Mouse (Mus musculus): ENCODE data around the gene Thap2. TPM values are rescaled to one million over a fixed set of nuclear protein-coding genes. Genes with fewer than 3 reads are reported as not detected.

Thap2 gene
- polyA plus RNA-seq, 1 experiment = 4.8 TPM

DNA sequence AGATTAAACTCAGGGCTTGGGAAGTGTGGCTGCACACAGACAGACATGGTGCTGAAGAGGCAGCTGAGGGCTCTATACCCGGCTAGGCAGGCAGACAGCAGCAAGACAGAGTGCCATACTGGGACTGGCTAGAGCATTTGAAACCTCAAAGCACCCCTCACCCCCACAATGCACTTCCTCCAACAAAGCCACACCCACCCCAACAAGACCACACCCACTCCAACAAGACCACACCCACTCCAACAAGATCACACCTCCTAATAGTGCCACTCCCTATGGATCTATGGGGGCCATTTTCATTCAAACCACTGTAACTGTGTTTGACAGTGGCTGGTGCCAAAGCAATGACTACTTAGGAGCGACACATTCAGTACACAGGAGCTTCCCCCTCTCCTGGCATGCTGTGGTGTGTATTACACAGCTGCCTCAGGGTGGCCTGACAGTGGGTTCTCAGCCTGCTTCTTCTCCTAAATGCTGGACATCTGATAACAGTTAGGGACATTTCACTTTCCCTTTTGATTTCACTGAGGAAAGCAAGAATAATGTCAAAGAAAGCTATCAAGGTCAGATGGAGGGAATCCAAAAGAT lies 33.3 kb downstream of the Thap2 start:
- Histone ChIP-seq H3ac (ENCODE audit: control insufficient read depth, insufficient read length, low read depth) (no peak overlapping the region), H3K27me3 (ENCODE audit: control insufficient read depth, insufficient read depth, insufficient read length) (no peaks in the 10 kb centered on the region), H3K36me3 (ENCODE audit: control insufficient read depth, insufficient read depth) (peaks cover 14% of the 10 kb centered on the region), H3K4me3 (ENCODE audit: insufficient read depth, poor library complexity, severe bottlenecking) (no peak overlapping the region), H3K79me2 (ENCODE audit: control insufficient read depth, insufficient read depth) (no peaks in the 10 kb centered on the region), H3K79me3 (ENCODE audit: low read depth) (no peaks in the 10 kb centered on the region)
- TF ChIP-seq CEBPB (IDR thresholded peaks at IDR 0.05; ENCODE audit: low read depth) (no peak), MAX (IDR thresholded peaks at IDR 0.05) (no peak), MYOG (IDR thresholded peaks at IDR 0.05; ENCODE audit: control insufficient read depth, extremely low read depth, insufficient read length) (no peak), MYOD1 (IDR thresholded peaks at IDR 0.05; ENCODE audit: control insufficient read depth, insufficient read length, low read depth) (no peak), CTCF (IDR thresholded peaks at IDR 0.05; ENCODE audit: control insufficient read depth, insufficient read depth, insufficient read length) (no peak), FOSL1 (IDR thresholded peaks at IDR 0.05; ENCODE audit: insufficient read depth, low read length, poor library complexity, severe bottlenecking) (no peak), USF1 (IDR thresholded peaks at IDR 0.05; ENCODE audit: low read depth) (no peak)

DNA sequence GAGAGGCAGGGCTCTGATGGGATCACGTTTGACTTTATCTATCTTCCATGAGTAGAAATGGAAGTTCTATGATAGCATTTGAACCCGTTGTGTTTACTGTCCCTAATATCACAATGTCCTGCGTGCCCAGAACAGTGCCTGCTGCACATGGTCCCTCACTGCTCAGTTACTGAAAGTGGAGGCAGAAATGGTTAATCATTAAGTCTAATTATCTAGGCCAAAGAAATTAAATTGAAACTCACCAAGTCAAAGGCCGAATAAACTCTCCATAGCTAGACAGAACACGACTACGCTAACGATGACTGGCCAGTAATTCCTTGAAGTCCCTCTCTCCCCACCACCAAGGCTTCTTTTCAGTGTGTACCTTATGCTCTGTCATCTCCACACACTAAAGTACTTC lies 34.7 kb downstream of the Thap2 start:
- no peak overlapping the region for H3K4me3 ChIP-seq (ENCODE audit: insufficient read depth, poor library complexity, severe bottlenecking)
- H3ac ChIP-seq (ENCODE audit: control insufficient read depth, insufficient read length, low read depth) = no peak overlapping the region
- peaks cover 10% of the 10 kb centered on the region for H3K36me3 ChIP-seq (ENCODE audit: control insufficient read depth, insufficient read depth)
- TF ChIP-seq CEBPB (IDR thresholded peaks at IDR 0.05; ENCODE audit: low read depth) (no peak), CTCF (IDR thresholded peaks at IDR 0.05; ENCODE audit: control insufficient read depth, insufficient read depth, insufficient read length) (no peak), MYOD1 (IDR thresholded peaks at IDR 0.05; ENCODE audit: control insufficient read depth, insufficient read length, low read depth) (no peak), MYOG (IDR thresholded peaks at IDR 0.05; ENCODE audit: control insufficient read depth, extremely low read depth, insufficient read length) (no peak), MAX (IDR thresholded peaks at IDR 0.05) (no peak), FOSL1 (IDR thresholded peaks at IDR 0.05; ENCODE audit: insufficient read depth, low read length, poor library complexity, severe bottlenecking) (no peak), USF1 (IDR thresholded peaks at IDR 0.05; ENCODE audit: low read depth) (no peak)
- H3K79me2 ChIP-seq (ENCODE audit: control insufficient read depth, insufficient read depth) = no peaks in the 10 kb centered on the region
- no peaks in the 10 kb centered on the region for H3K79me3 ChIP-seq (ENCODE audit: low read depth)
- H3K27me3 ChIP-seq (ENCODE audit: control insufficient read depth, insufficient read depth, insufficient read length) = no peaks in the 10 kb centered on the region

- H3K4me3 ChIP-seq (ENCODE audit: insufficient read depth, poor library complexity, severe bottlenecking) = no peak overlapping the region
- TF ChIP-seq USF1 (IDR thresholded peaks at IDR 0.05; ENCODE audit: low read depth) = no peak
- TF ChIP-seq MAX (IDR thresholded peaks at IDR 0.05) = no peak
- no peak for TF ChIP-seq FOSL1 (IDR thresholded peaks at IDR 0.05; ENCODE audit: insufficient read depth, low read length, poor library complexity, severe bottlenecking)
- no peak for TF ChIP-seq CTCF (IDR thresholded peaks at IDR 0.05; ENCODE audit: control insufficient read depth, insufficient read depth, insufficient read length)
- TF ChIP-seq MYOD1 (IDR thresholded peaks at IDR 0.05; ENCODE audit: control insufficient read depth, insufficient read length, low read depth) = no peak
- no peak for TF ChIP-seq CEBPB (IDR thresholded peaks at IDR 0.05; ENCODE audit: low read depth)
- TF ChIP-seq MYOG (IDR thresholded peaks at IDR 0.05; ENCODE audit: control insufficient read depth, extremely low read depth, insufficient read length) = no peak
Observed at GRCm38 (mm10) chr10:115349029-115349428, 35.2 kb downstream of the Thap2 start.

DNA sequence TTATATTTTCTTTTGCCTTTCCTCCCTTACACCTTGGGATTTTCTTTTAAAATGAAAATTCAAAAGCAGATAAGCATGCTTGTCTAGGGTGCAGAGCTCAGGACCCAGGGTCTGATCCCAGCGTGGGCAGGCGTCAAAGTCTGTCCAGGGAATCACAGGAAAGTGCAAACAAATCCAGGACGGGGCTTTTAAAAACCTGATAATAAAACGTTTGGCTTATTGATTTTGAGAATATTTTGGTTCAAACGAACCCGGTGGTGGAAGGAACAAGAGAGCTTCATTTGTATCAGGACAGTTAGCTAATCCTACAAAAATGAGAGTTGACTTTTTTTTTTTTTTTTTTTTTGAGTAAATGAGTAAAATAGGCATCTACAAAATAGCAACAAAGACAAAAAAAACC lies 36.1 kb downstream of the Thap2 start:
- TF ChIP-seq CEBPB (IDR thresholded peaks at IDR 0.05; ENCODE audit: low read depth) (no peak), MYOD1 (IDR thresholded peaks at IDR 0.05; ENCODE audit: control insufficient read depth, insufficient read length, low read depth) (no peak)
- H3K27me3 ChIP-seq (ENCODE audit: control insufficient read depth, insufficient read depth, insufficient read length) = no peaks in the 10 kb centered on the region
- peaks cover 13% of the 10 kb centered on the region for H3K36me3 ChIP-seq (ENCODE audit: control insufficient read depth, insufficient read depth)
- no peak overlapping the region for H3K4me3 ChIP-seq (ENCODE audit: insufficient read depth, poor library complexity, severe bottlenecking)
- no peak overlapping the region for H3ac ChIP-seq (ENCODE audit: control insufficient read depth, insufficient read length, low read depth)
- H3K79me2 ChIP-seq (ENCODE audit: control insufficient read depth, insufficient read depth) = no peaks in the 10 kb centered on the region
- H3K79me3 ChIP-seq (ENCODE audit: low read depth) = no peaks in the 10 kb centered on the region

More at GRCm38 (mm10) chr10:115349029-115349428, 35.2 kb downstream of the Thap2 start:
- Histone ChIP-seq H3K36me3 (ENCODE audit: control insufficient read depth, insufficient read depth) (peaks cover 10% of the 10 kb centered on the region), H3K27me3 (ENCODE audit: control insufficient read depth, insufficient read depth, insufficient read length) (no peaks in the 10 kb centered on the region), H3K79me3 (ENCODE audit: low read depth) (no peaks in the 10 kb centered on the region), H3K79me2 (ENCODE audit: control insufficient read depth, insufficient read depth) (no peaks in the 10 kb centered on the region), H3ac (ENCODE audit: control insufficient read depth, insufficient read length, low read depth) (no peak overlapping the region)

GRCm38 (mm10) chr10:115346444-115346843 lies 37.8 kb downstream of the Thap2 start:
- H3K27me3 ChIP-seq (ENCODE audit: control insufficient read depth, insufficient read depth, insufficient read length) = no peaks in the 10 kb centered on the region
- no peaks in the 10 kb centered on the region for H3K79me3 ChIP-seq (ENCODE audit: low read depth)
- no peak overlapping the region for H3ac ChIP-seq (ENCODE audit: control insufficient read depth, insufficient read length, low read depth)
- TF ChIP-seq MYOG (IDR thresholded peaks at IDR 0.05; ENCODE audit: control insufficient read depth, extremely low read depth, insufficient read length) (no peak), MYOD1 (IDR thresholded peaks at IDR 0.05; ENCODE audit: control insufficient read depth, insufficient read length, low read depth) (no peak), USF1 (IDR thresholded peaks at IDR 0.05; ENCODE audit: low read depth) (no peak), CEBPB (IDR thresholded peaks at IDR 0.05; ENCODE audit: low read depth) (no peak), CTCF (IDR thresholded peaks at IDR 0.05; ENCODE audit: control insufficient read depth, insufficient read depth, insufficient read length) (no peak), FOSL1 (IDR thresholded peaks at IDR 0.05; ENCODE audit: insufficient read depth, low read length, poor library complexity, severe bottlenecking) (no peak), MAX (IDR thresholded peaks at IDR 0.05) (no peak)
- H3K36me3 ChIP-seq (ENCODE audit: control insufficient read depth, insufficient read depth) = peaks cover 20% of the 10 kb centered on the region
- H3K4me3 ChIP-seq (ENCODE audit: insufficient read depth, poor library complexity, severe bottlenecking) = no peak overlapping the region
- no peaks in the 10 kb centered on the region for H3K79me2 ChIP-seq (ENCODE audit: control insufficient read depth, insufficient read depth)
